Mouse (Mus musculus) MEL (cell line): ENCODE measurements at regions not wholly inside any gene's neighbourhood (a gene's known extent, or its start where the extent isn't known, plus 50 kb on each side); places are given as distances from the start of the nearest gene placed in this dataset.
A peak's percentile ranks its signal among the peaks of the same experiment; 100 is the strongest.

ENCODE experiments used
- DNase-seq: peaks from one replicate; pipeline ENCODE4 v3.0.0; 2011; ENCODE audit warnings: low read depth, low spot score
- H3K27ac ChIP-seq: 2 replicates; pipeline ENCODE4 v1.5.1; 2012; ENCODE audit warnings: low read depth, mild to moderate bottlenecking, control low read depth, low read length, moderate library complexity; ENCODE audit not compliant: control insufficient read depth
- H3K27me3 ChIP-seq, 2 experiments: fragments of 150-350 bp in 1 of 2; sonication (generic) in 1 of 2; 2 replicates each; pipeline ENCODE4 v1.6.1; 2012; ENCODE audit warnings: low read length in 2 of 2, mild to moderate bottlenecking in 2 of 2, improper control_type of control experiment in 1 of 2, moderate library complexity in 1 of 2; ENCODE audit not compliant: insufficient read depth in 2 of 2, control insufficient read depth in 1 of 2
- H3K36me3 ChIP-seq, 2 experiments: 2 replicates each; pipeline ENCODE4 v1.6.1; 2012 to 2014; ENCODE audit warnings: low read length in 2 of 2, improper control_type of control experiment in 1 of 2, inconsistent platforms in 1 of 2, mild to moderate bottlenecking in 1 of 2; ENCODE audit not compliant: insufficient read depth in 2 of 2, control insufficient read depth in 1 of 2
- H3K4me1 ChIP-seq, 2 experiments: fragments of 150-350 bp in 1 of 2; sonication (generic) in 1 of 2; 2 replicates each; pipeline ENCODE4 v1.6.1; 2012; ENCODE audit warnings: low read length in 2 of 2, improper control_type of control experiment in 1 of 2, mild to moderate bottlenecking in 1 of 2; ENCODE audit not compliant: insufficient read depth in 2 of 2, control insufficient read depth in 1 of 2
- H3K4me3 ChIP-seq, 2 experiments: fragments of 150-350 bp in 1 of 2; sonication (generic) in 1 of 2; 2 replicates each; pipeline ENCODE4 v1.5.1; 2012; ENCODE audit warnings: low read depth in 2 of 2, low read length in 2 of 2, mild to moderate bottlenecking in 2 of 2, moderate library complexity in 2 of 2, control low read depth in 1 of 2, improper control_type of control experiment in 1 of 2; ENCODE audit not compliant: control insufficient read depth in 1 of 2, insufficient read depth in 1 of 2
- H3K79me2 ChIP-seq: 2 replicates; pipeline ENCODE4 v1.6.1; 2012; ENCODE audit warnings: mild to moderate bottlenecking, low read length, moderate library complexity; ENCODE audit not compliant: control insufficient read depth, poor library complexity, insufficient read depth
- H3K9ac ChIP-seq: 2 replicates; pipeline ENCODE4 v1.6.1; 2012; ENCODE audit warnings: low read depth, mild to moderate bottlenecking, control low read depth, low read length, moderate library complexity; ENCODE audit not compliant: control insufficient read depth, poor library complexity, severe bottlenecking
- H3K9me3 ChIP-seq: fragments of 150-350 bp; sonication (generic); replicated peaks from 2 replicates; pipeline ENCODE4 v1.6.1; 2012; ENCODE audit warnings: mild to moderate bottlenecking, low read length, improper control_type of control experiment, moderate library complexity; ENCODE audit not compliant: insufficient read depth
- BHLHE40 ChIP-seq: IDR thresholded peaks from 2 replicates; pipeline ENCODE4 v1.6.1; 2012; ENCODE audit warnings: low read depth, mild to moderate bottlenecking, inconsistent platforms, low read length, improper control_type of control experiment, borderline replicate concordance
- GABPA ChIP-seq: IDR thresholded peaks from 2 replicates; pipeline ENCODE4 v1.6.1; 2012; ENCODE audit warnings: low read depth, mild to moderate bottlenecking, inconsistent platforms, low read length, improper control_type of control experiment, moderate library complexity
- GATA1 ChIP-seq: IDR thresholded peaks from 2 replicates; pipeline ENCODE4 v1.6.1; 2011; ENCODE audit warnings: low read depth, low read length, improper control_type of control experiment
- HCFC1 ChIP-seq: IDR thresholded peaks from 2 replicates; pipeline ENCODE4 v1.6.1; 2012; ENCODE audit warnings: low read depth, mild to moderate bottlenecking, inconsistent platforms, low read length, improper control_type of control experiment, moderate library complexity
- JUND ChIP-seq: IDR thresholded peaks from 2 replicates; pipeline ENCODE4 v1.6.1; 2011; ENCODE audit warnings: low read depth, mild to moderate bottlenecking, improper control_type of control experiment, low read length
- MAFK ChIP-seq: IDR thresholded peaks from 2 replicates; pipeline ENCODE4 v1.6.1; 2011; ENCODE audit warnings: low read depth, mild to moderate bottlenecking, low read length, improper control_type of control experiment, borderline replicate concordance
- MAZ ChIP-seq: IDR thresholded peaks from 2 replicates; pipeline ENCODE4 v1.6.1; 2012; ENCODE audit warnings: low read depth, mild to moderate bottlenecking, inconsistent platforms, low read length, improper control_type of control experiment
- MEF2A ChIP-seq: IDR thresholded peaks from 2 replicates; pipeline ENCODE4 v1.6.1; 2014; ENCODE audit warnings: low read depth, mild to moderate bottlenecking, inconsistent platforms, low read length, improper control_type of control experiment; ENCODE audit not compliant: poor library complexity, insufficient replicate concordance, severe bottlenecking; ENCODE audit errors: extremely low read depth
- POLR2A ChIP-seq, 2 experiments: IDR thresholded peaks; 2 replicates each; pipeline ENCODE4 v1.6.1; 2011 to 2012; ENCODE audit warnings: low read length in 2 of 2, mild to moderate bottlenecking in 2 of 2, control low read depth in 1 of 2, improper control_type of control experiment in 1 of 2, low read depth in 1 of 2, moderate library complexity in 1 of 2; ENCODE audit not compliant: control insufficient read depth in 1 of 2, insufficient read depth in 1 of 2, poor library complexity in 1 of 2
- POLR2AphosphoS2 ChIP-seq: IDR thresholded peaks from 2 replicates; pipeline ENCODE4 v1.6.1; 2011; ENCODE audit warnings: low read length, improper control_type of control experiment
- POLR2AphosphoS5 ChIP-seq: IDR thresholded peaks from 2 replicates; pipeline ENCODE4 v1.6.1; 2012; ENCODE audit warnings: low read depth, borderline replicate concordance, mild to moderate bottlenecking, inconsistent platforms, low read length, moderate library complexity, mixed read lengths
- RCOR1 ChIP-seq: IDR thresholded peaks from 2 replicates; pipeline ENCODE4 v1.6.1; 2012; ENCODE audit warnings: low read depth, mild to moderate bottlenecking, inconsistent platforms, low read length, improper control_type of control experiment
- TAL1 ChIP-seq: IDR thresholded peaks from 2 replicates; pipeline ENCODE4 v1.6.1; 2012; ENCODE audit warnings: mild to moderate bottlenecking, inconsistent platforms, low read length, moderate library complexity, mixed read lengths
- UBTF ChIP-seq: IDR thresholded peaks from 2 replicates; pipeline ENCODE4 v1.6.1; 2012; ENCODE audit warnings: low read depth, mild to moderate bottlenecking, inconsistent platforms, low read length, improper control_type of control experiment, moderate library complexity, borderline replicate concordance; ENCODE audit not compliant: insufficient read depth
- USF1 ChIP-seq: IDR thresholded peaks from 2 replicates; pipeline ENCODE4 v1.6.1; 2014; ENCODE audit warnings: low read depth, mild to moderate bottlenecking, inconsistent platforms, low read length, improper control_type of control experiment, moderate library complexity
- ZNF384 ChIP-seq: IDR thresholded peaks from 2 replicates; pipeline ENCODE4 v1.6.1; 2012; ENCODE audit warnings: low read depth, mild to moderate bottlenecking, inconsistent platforms, low read length, improper control_type of control experiment

GRCm38 (mm10) chr16:42444863-42445423 lies 104.5 kb upstream of the Gap43 start:
- Histone ChIP-seq H3K36me3 (peaks cover 0 to 10% of the 10 kb centered on the region in 2 experiments; a peak in 2 of 4 replicates), H3K27ac (no peak overlapping the region), H3K4me3 (no peak overlapping the region), H3K27me3 (no peaks in the 10 kb centered on the region), H3K4me1 (peaks cover 3 to 7% of the 10 kb centered on the region in 2 experiments), H3K9ac (no peak overlapping the region)
- TF ChIP-seq ZNF384 (no peak), JUND (no peak), GABPA (no peak)
- TF ChIP-seq, all 39 proteins: peak for 0
- no peaks in the 10 kb centered on the region for H3K79me2 ChIP-seq
- peak; percentile 15 for DNase-seq
- H3K9me3 ChIP-seq, result no peaks in the 10 kb centered on the region

- Histone ChIP-seq H3K27me3 (no peaks in the 10 kb centered on the region), H3K4me1 (peaks cover 2 to 6% of the 10 kb centered on the region in 2 experiments), H3K79me2 (no peaks in the 10 kb centered on the region)
- no peak for DNase-seq
- no peak for TF ChIP-seq BHLHE40
- TF ChIP-seq USF1, result peak; percentile 27; the same call in 1 of the 2 replicates
- TF ChIP-seq, all 39 proteins: peak for 1
- Histone ChIP-seq H3K9ac (no peak overlapping the region), H3K9me3 (no peaks in the 10 kb centered on the region), H3K4me3 (no peak overlapping the region), H3K27ac (no peak overlapping the region), H3K36me3 (peaks cover 0 to 9% of the 10 kb centered on the region in 2 experiments; a peak in 2 of 4 replicates)
These were observed 104.0 kb upstream of the Gap43 start for GRCm38 (mm10) chr16:42444408-42444862.

GRCm38 (mm10) chr16:42440822-42441221 lies 100.4 kb upstream of the Gap43 start:
- H3K27me3 ChIP-seq, result no peaks in the 10 kb centered on the region
- no peak overlapping the region for H3K4me3 ChIP-seq
- H3K4me1 ChIP-seq, result no peaks in the 10 kb centered on the region
- H3K9ac ChIP-seq, result no peak overlapping the region
- H3K9me3 ChIP-seq, result no peaks in the 10 kb centered on the region
- H3K79me2 ChIP-seq, result no peaks in the 10 kb centered on the region
- TF ChIP-seq ZNF384 (no peak), POLR2AphosphoS2 (no peak), RCOR1 (no peak), MAZ (no peak), POLR2AphosphoS5 (no peak), UBTF (no peak), TAL1 (no peak), POLR2A (IDR thresholded peaks at IDR 0.05; ENCODE audit: control insufficient read depth in 1 of 2, insufficient read depth in 1 of 2, low read depth in 1 of 2, low read length in 2 of 2, poor library complexity in 1 of 2) (no peak), MAFK (no peak), GATA1 (no peak), MEF2A (no peak), JUND (no peak), HCFC1 (no peak)
- no peak overlapping the region for H3K27ac ChIP-seq
- no peaks in the 10 kb centered on the region for H3K36me3 ChIP-seq
- no peak for DNase-seq
